Mouse (Mus musculus): ENCODE measurements around the gene Neurod2. TPM values are rescaled to one million over a fixed set of nuclear protein-coding genes. Genes with fewer than 3 reads are reported as not detected.

Neurod2 gene
- total and polyA plus RNA-seq, 3 experiments, result not detected

DNA sequence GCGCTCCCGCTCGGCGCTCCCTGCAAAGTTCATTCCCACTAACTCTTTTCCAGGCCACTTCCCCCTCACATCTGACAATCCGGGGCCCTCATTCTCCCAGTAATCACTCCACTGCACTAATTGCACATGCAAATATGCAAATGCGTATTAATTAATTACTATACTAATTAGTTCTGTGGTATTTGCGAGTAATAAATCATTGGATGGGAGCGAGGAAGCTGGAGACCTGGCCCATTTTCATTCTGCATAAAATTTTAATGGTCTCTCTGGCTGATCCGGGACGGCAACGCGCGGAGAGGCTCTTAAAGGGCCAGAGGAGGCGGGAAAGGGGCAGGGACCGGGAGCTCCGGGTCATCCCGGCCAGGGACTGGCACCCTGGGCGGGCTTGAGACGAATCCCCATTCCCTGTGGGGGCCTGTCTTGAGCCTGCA, 9.6 kb upstream of the Neurod2 start:
- Histone ChIP-seq H3K36me3 (ENCODE audit: control insufficient read depth, insufficient read depth, low read length) (no peaks in the 10 kb centered on the region), H3K27me3 (ENCODE audit: control insufficient read depth, insufficient read depth, low read length) (peaks cover 7% of the 10 kb centered on the region), H3K79me2 (replicated peaks; ENCODE audit: control insufficient read depth, insufficient read depth, low read length) (no peaks in the 10 kb centered on the region), H3K27ac (no peak overlapping the region), H3K9ac (ENCODE audit: low read depth, low read length) (peak overlapping the region; percentile 28), H3K4me1 (ENCODE audit: control insufficient read depth, insufficient read depth, low read length) (no peaks in the 10 kb centered on the region; the same call in 1 of the 2 replicates), H3K4me3 (peak overlapping the region; percentile 54)
- TF ChIP-seq EP300 (IDR thresholded peaks at IDR 0.05; ENCODE audit: insufficient read depth, low read depth, low read length) (no peak), CTCF (IDR thresholded peaks at IDR 0.05) (no peak), POLR2A (IDR thresholded peaks at IDR 0.05; ENCODE audit: insufficient read depth, low read depth, low read length) (no peak)
- under 1% methylated on average over 19 of the region's 19 CpGs for WGBS
- DNase-seq, result peak in 1 of 2 experiments; percentile 37
- intact Hi-C loops (cut with DNase I), result no loop called here

DNA sequence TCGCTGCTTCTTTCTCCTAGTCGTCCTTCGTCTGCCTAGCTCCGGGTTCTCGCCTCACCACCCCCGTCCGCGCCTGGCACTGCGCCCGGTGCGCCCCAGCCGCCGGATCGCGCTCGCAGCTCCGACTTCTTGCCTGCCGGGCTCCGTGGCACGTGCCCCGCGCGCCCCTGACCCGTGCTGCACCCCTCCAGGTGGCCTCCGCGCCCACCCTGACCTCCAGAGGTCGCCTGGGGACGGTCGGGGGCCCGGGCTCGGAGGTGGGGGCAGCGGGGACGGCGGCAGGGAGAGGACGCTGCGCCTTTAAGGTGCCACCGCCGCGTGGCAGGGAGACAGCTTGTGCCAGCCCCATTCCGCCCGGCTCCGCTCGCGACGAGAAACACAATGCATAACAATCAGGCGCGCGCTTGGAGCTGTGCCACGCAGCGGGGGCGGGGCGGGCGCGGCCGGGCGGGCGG, 9.1 kb upstream of the Neurod2 start:
- intact Hi-C loops (cut with DNase I), result no loop called here
- Histone ChIP-seq H3K27me3 (ENCODE audit: control insufficient read depth, insufficient read depth, low read length) (peaks cover 9% of the 10 kb centered on the region), H3K36me3 (ENCODE audit: control insufficient read depth, insufficient read depth, low read length) (no peaks in the 10 kb centered on the region), H3K4me1 (ENCODE audit: control insufficient read depth, insufficient read depth, low read length) (no peaks in the 10 kb centered on the region; the same call in 1 of the 2 replicates), H3K4me3 (peak overlapping the region; percentile 54), H3K27ac (no peak overlapping the region; the same call in 1 of the 2 replicates), H3K9ac (ENCODE audit: low read depth, low read length) (peak overlapping the region; percentile 79), H3K79me2 (replicated peaks; ENCODE audit: control insufficient read depth, insufficient read depth, low read length) (no peaks in the 10 kb centered on the region)
- TF ChIP-seq EP300 (IDR thresholded peaks at IDR 0.05; ENCODE audit: insufficient read depth, low read depth, low read length), result no peak
- 1% methylated on average over 48 of the region's 57 CpGs for WGBS
- peak; percentile 57 to 60 for DNase-seq

DNA sequence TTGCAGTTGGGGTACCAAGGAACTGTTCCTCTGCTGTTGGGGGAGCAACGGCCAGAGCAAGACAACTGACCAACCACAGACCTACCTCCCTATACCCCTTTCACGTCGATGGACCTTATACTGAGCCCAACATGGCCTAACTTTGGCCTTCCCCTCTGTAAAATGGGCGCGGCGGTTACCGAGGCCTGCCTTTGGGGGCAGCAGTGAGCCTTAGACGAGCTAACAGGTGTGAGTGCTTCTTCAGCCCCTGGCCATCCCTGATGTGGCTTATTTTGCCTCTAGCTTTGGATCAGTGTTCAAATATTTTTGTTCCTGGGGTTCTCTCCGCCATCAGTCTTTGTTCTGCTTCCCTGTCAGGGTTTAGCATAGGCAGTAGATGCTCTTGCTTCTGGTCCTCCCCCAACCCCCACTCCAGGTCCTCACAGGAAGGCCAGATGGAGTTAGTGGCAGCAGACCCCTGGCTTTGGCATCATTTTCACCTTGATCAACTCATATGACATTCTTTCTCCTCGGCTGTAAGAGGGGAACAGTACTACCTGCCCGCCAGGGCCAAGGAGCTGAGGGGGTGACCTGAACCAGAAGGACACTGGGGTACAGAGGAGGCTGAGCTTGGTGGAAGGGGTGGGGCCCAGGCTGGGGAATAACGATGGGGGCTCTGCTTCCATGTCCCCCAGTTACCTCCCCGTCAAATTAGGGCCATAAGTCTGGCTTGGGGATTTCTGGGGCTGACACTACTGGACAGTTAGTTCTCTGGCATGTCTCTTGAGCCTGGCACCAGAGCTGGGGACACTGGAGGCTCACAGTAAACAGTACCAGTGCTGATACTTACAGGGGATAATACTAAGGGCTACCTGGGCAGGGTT, 7.0 kb upstream of the Neurod2 start:
- intact Hi-C loops (cut with DNase I), result no loop called here
- no peak overlapping the region for H3K4me3 ChIP-seq
- DNase-seq, result no peak
- H3K79me2 ChIP-seq (replicated peaks; ENCODE audit: control insufficient read depth, insufficient read depth, low read length), result no peaks in the 10 kb centered on the region
- H3K36me3 ChIP-seq (ENCODE audit: control insufficient read depth, insufficient read depth, low read length), result no peaks in the 10 kb centered on the region
- no peaks in the 10 kb centered on the region for H3K4me1 ChIP-seq (ENCODE audit: control insufficient read depth, insufficient read depth, low read length)
- H3K27ac ChIP-seq, result no peak overlapping the region
- peak; percentile 57 for TF ChIP-seq CTCF (IDR thresholded peaks at IDR 0.05)
- no peak for TF ChIP-seq POLR2A (IDR thresholded peaks at IDR 0.05; ENCODE audit: insufficient read depth, low read depth, low read length)
- no peak for TF ChIP-seq EP300 (IDR thresholded peaks at IDR 0.05; ENCODE audit: insufficient read depth, low read depth, low read length)
- no peak overlapping the region for H3K9ac ChIP-seq (ENCODE audit: low read depth, low read length)
- peaks cover 9% of the 10 kb centered on the region for H3K27me3 ChIP-seq (ENCODE audit: control insufficient read depth, insufficient read depth, low read length)
- WGBS, result 18% methylated on average over 13 of the region's 13 CpGs

DNA sequence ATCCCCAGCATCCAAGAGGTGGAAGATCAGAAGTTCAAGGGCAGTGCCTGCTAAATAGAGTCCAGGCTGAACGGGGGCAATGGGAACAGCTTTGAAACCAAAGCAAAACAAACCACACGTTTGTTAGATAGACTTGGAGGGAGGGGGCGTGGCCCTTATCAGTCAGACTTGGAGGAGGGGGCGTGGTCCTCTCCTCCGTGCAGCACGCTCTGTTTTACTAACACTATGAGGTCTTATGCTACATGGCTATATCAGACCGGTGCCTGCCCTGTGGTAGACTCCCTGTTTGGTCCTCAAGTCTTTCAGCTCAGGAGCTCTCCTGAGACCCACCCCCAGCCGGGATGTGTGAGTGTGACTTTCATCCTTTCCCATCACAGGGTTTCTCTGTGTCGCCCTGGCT, 5.8 kb upstream of the Neurod2 start:
- no peak for TF ChIP-seq POLR2A (IDR thresholded peaks at IDR 0.05; ENCODE audit: insufficient read depth, low read depth, low read length)
- no peak for TF ChIP-seq EP300 (IDR thresholded peaks at IDR 0.05; ENCODE audit: insufficient read depth, low read depth, low read length)
- TF ChIP-seq CTCF (IDR thresholded peaks at IDR 0.05), result no peak
- Histone ChIP-seq H3K4me1 (ENCODE audit: control insufficient read depth, insufficient read depth, low read length) (no peaks in the 10 kb centered on the region), H3K27ac (no peak overlapping the region), H3K4me3 (no peak overlapping the region), H3K27me3 (ENCODE audit: control insufficient read depth, insufficient read depth, low read length) (peaks cover 9% of the 10 kb centered on the region), H3K9ac (ENCODE audit: low read depth, low read length) (no peak overlapping the region), H3K79me2 (replicated peaks; ENCODE audit: control insufficient read depth, insufficient read depth, low read length) (no peaks in the 10 kb centered on the region), H3K36me3 (ENCODE audit: control insufficient read depth, insufficient read depth, low read length) (no peaks in the 10 kb centered on the region)
- intact Hi-C loops (cut with DNase I), result no loop called here
- no peak for DNase-seq
- WGBS, result 7% methylated on average over 9 of the region's 9 CpGs

DNA sequence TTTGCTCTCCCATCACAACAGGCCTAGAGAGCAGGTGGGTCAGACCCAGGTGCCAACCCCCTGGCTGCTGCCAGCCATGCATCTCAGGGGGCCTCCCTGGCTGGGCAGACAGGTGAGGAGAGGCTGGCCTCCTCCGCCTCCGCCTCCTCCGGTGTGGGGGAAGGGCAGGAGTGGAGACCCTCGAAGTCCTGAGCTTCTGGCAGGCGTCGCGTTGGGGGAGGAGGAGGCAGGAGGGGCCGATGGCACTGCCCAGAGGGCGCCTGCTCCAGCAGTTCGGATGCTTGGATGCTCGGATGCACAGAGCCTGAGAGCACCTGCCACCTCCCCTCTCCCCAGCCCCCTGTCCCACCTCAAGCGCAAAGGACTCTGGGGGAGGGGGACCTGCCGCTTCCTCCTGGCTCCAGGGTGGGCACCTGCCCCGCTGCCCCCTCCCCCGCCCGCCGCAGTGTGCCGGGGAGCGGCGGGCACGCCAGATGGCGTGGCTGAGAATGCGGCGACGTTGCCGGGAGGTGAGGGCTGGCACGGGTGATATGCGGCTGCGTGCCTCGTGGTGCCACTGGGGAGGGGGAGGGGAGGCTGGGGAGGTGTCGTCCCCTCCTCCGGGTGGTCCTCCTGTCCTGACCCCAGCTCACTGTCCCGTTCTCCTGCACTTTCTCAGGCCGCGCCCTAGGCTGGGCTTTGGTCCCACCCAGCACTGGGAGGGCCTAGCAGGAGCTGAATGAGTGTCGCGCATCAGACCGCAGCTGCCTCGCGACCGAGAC, 4.7 kb upstream of the Neurod2 start:
- H3K9ac ChIP-seq (ENCODE audit: low read depth, low read length), result no peak overlapping the region
- H3K27ac ChIP-seq, result no peak overlapping the region
- no peaks in the 10 kb centered on the region for H3K4me1 ChIP-seq (ENCODE audit: control insufficient read depth, insufficient read depth, low read length)
- H3K36me3 ChIP-seq (ENCODE audit: control insufficient read depth, insufficient read depth, low read length), result no peaks in the 10 kb centered on the region
- intact Hi-C loops (cut with DNase I), result no loop called here
- DNase-seq, result no peak
- H3K79me2 ChIP-seq (replicated peaks; ENCODE audit: control insufficient read depth, insufficient read depth, low read length), result no peaks in the 10 kb centered on the region
- peaks cover 15% of the 10 kb centered on the region for H3K27me3 ChIP-seq (ENCODE audit: control insufficient read depth, insufficient read depth, low read length)
- H3K4me3 ChIP-seq, result no peak overlapping the region
- 5% methylated on average over 33 of the region's 41 CpGs for WGBS
- TF ChIP-seq EP300 (IDR thresholded peaks at IDR 0.05; ENCODE audit: insufficient read depth, low read depth, low read length) (no peak), CTCF (IDR thresholded peaks at IDR 0.05) (no peak), POLR2A (IDR thresholded peaks at IDR 0.05; ENCODE audit: insufficient read depth, low read depth, low read length) (no peak)

Measured in heart, adult 2 months (tissue).